Mouse (Mus musculus) CH12.LX (cell line): ENCODE measurements around the gene Chchd6.

Source experiments
- CTCF ChIP-seq, 2 experiments: IDR thresholded peaks in 1 of 2; conservative IDR thresholded peaks in 1 of 2; 2 replicates each; pipeline ENCODE4 v1.5.1; 2011 to 2012; ENCODE audit warnings: low read depth in 2 of 2, low read length in 2 of 2, improper control_type of control experiment in 1 of 2, inconsistent platforms in 1 of 2, mild to moderate bottlenecking in 1 of 2, moderate library complexity in 1 of 2
- JUND ChIP-seq: conservative IDR thresholded peaks from 2 replicates; pipeline ENCODE4 v1.6.1; 2011; ENCODE audit warnings: low read depth, low read length, improper control_type of control experiment
- MAFK ChIP-seq: IDR thresholded peaks from 2 replicates; pipeline ENCODE4 v1.6.1; 2011; ENCODE audit warnings: low read length, improper control_type of control experiment; ENCODE audit not compliant: insufficient replicate concordance
- MAZ ChIP-seq: IDR thresholded peaks from 2 replicates; pipeline ENCODE4 v1.6.1; 2012; ENCODE audit warnings: low read depth, mild to moderate bottlenecking, inconsistent platforms, low read length, improper control_type of control experiment, moderate library complexity
- PAX5 ChIP-seq: IDR thresholded peaks from 2 replicates; pipeline ENCODE4 v1.6.1; 2012; ENCODE audit warnings: low read length, inconsistent platforms, mixed read lengths
- POLR2A ChIP-seq: IDR thresholded peaks from 2 replicates; pipeline ENCODE4 v1.6.1; 2011; ENCODE audit warnings: low read depth, mild to moderate bottlenecking, improper control_type of control experiment, low read length
- RCOR1 ChIP-seq: conservative IDR thresholded peaks from 2 replicates; pipeline ENCODE4 v1.6.1; 2012; ENCODE audit warnings: low read depth, mild to moderate bottlenecking, inconsistent platforms, low read length, improper control_type of control experiment
- SMC3 ChIP-seq: IDR thresholded peaks from 2 replicates; pipeline ENCODE4 v1.6.1; 2011; ENCODE audit warnings: low read depth, low read length, improper control_type of control experiment

DNA sequence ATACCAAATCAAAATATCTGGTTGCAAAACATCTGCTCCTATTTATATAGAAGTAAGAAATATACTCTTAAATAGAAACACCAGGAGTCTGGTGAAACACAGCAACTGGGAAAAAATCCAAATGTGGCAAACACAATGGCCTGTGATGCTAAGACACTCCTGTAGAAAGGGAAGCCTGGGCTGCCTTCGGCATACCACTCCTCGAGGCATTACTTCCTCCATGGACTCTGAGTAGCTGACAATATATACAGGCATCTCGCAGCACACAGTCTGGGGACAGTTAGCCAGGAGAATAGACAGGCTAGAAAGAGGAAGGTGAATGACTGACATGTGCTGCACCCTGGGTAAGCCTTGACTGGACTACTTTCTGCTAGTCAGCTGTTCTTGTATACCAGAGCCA lies 146.7 kb downstream of the Chchd6 start:
- TF ChIP-seq MAFK (no peak), POLR2A (no peak), PAX5 (no peak), CTCF (conservative IDR thresholded peaks at IDR 0.05 in 1 of 2, IDR thresholded peaks at IDR 0.05 in 1 of 2; ENCODE audit: low read depth in 2 of 2, low read length in 2 of 2) (no peak), JUND (no peak), SMC3 (no peak), MAZ (no peak), RCOR1 (no peak)
